Mouse (Mus musculus): ENCODE measurements around the gene Gsdme.

The Gsdme gene

DNA sequence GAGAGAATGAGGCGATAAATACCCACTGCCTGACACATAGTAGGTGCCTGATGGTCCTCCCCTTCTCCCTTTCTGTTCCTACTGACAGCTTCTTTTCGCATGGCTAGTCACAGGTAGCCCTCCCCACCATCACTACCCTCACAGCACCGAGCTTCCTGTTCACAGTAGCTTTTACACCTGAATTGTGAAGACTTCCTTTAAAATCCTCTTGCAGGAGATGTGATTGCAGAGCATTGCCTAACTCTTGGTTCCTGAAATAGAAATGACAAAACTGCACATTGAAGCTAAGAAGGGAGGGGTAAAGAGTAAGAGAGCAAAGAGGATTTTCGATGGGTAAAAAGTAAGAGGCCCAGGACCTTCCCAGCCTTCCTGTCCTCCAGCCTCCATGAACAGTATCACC lies 18.7 kb downstream of the Gsdme start:
- no peak for DNase-seq (ENCODE audit: low spot score)

DNA sequence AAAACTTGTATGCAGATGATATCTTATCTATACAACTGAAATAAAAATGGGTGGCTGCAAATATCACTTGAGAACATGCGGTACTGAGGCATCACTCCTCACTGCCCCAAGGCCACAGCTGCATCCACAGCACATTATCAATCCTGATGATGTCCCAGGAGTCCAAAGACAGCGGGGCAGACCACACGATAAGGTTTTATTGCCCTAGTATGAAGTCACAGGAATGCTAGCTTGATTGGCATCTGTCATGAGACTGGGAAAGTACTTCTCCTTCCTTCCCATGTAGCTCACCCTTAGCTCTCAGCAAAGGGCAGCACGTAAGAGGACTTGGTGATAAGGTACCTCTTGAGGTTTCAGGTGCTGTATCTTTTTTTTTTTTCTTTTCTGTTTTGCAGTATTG lies 19.5 kb downstream of the Gsdme start:
- DNase-seq (ENCODE audit: low spot score) = no peak

DNA sequence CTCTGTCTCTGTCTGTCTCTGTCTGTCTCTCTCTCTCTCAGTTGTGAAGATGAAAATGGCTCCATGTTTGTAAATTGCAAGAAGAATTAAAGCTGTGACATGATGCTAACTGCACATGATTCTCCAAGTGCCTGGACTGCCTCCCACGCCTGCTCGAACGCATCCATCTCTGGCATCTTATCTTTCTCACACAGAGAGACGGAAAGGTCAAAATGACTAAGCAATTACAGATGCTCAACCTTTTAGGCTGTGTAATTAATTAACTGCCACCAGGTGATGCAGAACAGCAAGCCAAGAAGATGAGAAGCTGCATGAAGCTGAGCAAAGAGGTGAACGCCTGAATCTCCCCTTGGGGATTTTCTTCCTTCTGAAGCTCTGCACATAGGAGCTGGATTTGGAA lies 23.2 kb downstream of the Gsdme start:
- no peak for DNase-seq (ENCODE audit: low spot score)

DNA sequence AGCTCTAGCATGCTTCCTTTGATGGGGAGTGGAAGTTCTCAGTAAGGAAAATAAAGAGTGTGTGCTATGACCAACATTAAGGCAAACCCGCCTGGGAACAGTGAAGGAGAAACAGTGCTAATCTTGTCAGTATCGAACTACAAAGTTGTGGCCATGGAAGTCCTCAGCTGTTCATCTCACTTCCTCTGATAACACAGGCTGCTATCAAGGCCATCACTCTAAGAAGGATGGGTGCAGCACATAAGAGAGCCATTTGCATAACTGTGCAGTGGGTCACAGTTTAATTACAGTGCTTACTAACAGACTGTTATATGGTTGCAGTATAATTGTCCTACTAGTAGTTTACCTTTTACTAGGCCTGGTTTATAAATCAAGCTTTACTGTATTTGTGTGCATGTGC lies 23.8 kb downstream of the Gsdme start:
- no peak for DNase-seq (ENCODE audit: low spot score)

DNA sequence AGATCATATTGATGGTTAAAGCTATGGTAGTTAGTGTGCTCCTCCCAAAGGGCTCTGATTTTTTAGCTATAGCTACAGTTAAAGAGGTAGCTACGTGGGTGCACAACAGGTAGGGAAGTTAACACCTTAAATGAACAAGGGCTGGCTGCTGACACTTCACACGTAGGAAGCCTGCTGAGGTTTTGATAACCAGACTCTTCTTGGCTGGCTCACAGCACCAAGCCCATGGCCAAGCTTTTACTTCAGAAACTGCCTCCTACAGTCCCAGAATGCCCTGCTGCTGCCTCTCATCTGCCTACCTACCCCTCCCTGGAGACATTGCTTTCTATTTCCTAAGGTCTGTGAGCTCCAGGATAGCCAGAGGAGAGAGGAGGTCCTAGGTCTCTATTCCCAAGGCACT lies 25.7 kb downstream of the Gsdme start:
- no peak for DNase-seq (ENCODE audit: low spot score)

DNA sequence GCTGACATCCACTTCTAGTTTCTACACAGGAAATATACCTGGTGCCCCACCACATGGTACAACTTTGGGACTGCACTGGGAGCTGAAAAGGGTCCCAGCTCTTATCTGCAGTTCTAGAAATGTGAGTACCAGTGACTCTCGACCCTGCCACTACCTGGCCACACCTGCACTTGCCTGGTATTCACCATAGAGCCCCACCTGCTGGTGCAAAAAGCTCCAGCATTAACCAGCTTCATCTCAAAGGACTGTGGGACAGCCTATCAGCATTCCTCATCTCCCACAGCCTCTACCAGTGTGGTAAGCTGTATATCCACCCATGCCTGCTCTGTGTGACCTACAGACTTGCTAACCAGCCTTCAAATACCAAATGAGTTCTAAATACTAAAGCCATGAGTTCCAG lies 30.7 kb downstream of the Gsdme start:
- no peak for DNase-seq (ENCODE audit: low spot score)

DNA sequence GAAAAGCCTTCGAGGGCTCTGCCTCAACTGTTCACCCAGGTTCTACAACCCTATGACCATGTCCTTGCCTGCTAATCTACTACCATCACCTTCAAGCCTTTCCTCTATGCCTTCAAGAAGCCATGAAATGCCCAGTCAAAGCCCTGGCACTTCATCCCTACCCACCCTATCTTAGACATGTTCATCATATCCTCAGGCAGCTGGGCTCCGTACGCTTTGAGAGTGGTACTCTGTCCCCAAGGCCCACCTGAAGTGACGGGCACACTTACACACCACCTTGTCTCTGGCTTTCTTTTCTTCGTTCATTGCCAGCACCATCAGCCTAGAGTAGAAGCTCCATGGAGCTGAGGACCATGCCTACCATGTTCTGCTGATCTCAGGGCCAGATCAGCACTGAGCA lies 32.4 kb downstream of the Gsdme start:
- no peak for DNase-seq (ENCODE audit: low spot score)

DNA sequence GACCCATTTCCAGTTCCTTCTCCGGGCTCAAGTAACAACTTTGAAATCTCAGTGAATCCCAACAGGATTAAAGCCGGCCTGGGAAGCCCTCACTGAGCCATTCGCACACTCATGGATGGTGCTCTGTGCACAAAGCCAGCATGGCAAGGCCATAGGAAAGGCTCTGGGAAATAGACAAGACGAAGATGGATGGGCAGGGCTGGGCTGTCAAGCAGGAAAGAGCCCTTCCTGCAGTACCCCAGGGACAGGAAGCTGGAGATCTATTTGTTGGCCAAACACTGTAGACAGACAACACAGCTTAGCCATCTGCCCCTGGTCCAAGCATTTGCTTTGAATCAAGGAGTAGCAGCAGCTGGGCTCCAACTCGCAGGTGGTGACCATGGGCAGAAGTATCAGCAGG lies 35.5 kb downstream of the Gsdme start:
- no peak for DNase-seq (ENCODE audit: low spot score)

DNA sequence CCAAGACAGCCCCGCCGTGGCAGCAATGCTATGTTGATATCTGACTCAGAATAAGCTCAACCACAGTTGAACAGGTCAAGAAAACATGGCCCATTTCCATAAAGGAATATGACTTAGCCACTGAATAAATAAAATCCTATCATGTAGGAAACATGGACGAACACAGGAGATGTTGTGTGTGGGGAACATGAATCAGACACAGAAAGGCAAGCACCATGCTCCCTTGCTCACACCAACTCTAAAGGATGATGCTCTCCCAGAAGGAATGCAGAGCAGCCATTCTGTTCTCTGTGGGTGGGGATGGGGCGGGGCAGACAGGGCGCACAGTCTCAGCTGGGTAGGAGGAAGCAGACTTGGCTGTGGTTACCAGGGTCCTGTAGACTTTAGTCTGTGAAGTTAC lies 38.4 kb downstream of the Gsdme start:
- DNase-seq (ENCODE audit: low spot score) = no peak

DNA sequence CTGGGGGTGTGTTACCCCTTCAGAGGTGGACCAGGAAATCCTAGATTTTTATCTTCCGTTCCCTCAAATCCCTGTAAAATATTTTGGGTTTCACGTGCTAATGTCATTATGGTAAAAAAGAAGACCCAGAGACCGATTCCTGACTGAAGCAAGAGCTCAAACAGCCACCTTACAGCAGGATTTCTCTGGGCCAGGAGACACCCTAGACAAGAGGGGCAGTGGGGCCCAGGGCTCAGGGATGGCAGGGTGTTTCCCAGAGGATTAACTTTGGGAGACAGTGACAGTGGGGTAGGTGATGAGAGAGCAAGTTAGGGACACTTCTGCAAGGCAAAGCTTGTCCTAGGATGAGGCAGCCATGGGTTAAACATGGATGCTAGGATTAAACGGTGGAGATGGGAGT lies 40.1 kb downstream of the Gsdme start:
- DNase-seq (ENCODE audit: low spot score) = no peak

DNA sequence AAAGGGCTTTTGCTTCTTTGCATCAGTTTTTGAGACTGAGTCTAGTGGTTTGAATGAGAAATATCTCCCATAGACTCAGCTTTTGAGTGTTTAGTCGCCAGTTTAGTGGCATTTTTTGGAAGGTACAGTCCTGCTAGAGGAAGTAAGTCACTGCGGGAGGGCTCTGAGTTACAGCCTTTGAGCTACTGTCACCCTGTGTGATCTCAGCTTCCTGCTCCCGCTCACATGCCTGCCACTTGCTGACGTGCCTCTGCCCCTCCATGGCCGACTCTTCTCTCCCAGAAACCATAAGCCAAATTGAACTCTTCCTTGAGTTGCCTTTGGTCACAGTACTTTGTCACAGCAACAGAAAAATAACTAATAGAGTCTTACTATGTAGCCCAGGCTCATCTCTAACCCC lies 40.7 kb downstream of the Gsdme start:
- DNase-seq (ENCODE audit: low spot score) = no peak

DNA sequence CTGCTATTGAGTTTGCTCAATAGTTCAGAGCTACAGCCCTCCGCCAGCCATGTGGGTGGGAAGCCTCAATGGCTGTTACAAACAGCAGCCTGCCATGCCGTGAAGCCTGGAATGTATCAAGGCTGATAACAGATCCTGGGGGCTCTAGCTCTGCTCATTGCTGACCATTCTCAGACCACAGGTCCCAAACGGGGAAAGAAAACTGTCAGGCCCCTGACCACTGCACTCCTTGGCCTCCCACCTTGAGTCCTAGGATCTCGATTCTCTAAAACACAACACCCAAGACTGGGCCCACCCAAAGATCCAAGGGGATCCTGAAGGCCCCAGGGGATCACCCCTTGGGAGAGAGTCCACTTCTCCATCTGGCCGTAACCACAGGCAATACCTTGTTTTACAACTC lies 41.3 kb downstream of the Gsdme start:
- no peak for DNase-seq (ENCODE audit: low spot score)

DNA sequence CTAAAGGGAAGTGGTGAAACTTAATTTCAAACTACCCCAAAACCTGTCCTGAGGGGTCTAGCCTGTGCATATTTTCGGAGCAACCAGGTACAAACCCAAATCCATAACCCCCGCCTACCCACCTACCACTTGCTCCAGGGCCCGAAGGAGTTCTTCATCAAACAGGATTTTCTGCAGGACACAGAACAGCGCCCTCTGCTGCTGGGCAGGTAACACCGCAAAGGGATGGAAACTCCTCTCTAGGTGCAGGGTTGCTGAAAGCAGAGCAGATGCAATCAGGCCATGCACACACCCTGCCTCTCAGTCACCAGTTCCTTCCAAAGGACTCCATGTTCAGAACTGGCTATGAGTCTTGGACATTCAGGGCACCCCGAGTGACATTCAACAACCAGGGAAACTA lies 42.8 kb downstream of the Gsdme start:
- DNase-seq (ENCODE audit: low spot score) = no peak

DNA sequence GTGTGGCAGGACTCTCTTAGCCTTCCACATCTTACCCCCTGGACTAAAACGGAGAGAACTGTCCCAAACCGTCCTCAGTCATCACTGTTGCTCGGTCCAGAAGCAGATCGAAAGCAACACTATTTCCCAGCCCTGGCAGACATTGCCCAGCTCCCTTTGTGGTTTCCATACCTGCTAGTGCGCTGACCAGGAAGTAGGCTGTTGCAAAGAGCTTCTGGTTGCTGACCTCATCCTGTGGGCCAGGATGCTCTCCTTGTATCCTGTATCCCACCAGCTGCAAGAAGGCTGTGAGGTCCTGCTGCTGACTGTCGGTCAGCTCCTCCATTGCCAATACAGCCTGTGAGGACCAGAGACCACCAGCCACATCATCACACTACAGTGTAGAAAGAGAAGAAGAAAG lies 44.6 kb downstream of the Gsdme start:
- DNase-seq (ENCODE audit: low spot score) = no peak

DNA sequence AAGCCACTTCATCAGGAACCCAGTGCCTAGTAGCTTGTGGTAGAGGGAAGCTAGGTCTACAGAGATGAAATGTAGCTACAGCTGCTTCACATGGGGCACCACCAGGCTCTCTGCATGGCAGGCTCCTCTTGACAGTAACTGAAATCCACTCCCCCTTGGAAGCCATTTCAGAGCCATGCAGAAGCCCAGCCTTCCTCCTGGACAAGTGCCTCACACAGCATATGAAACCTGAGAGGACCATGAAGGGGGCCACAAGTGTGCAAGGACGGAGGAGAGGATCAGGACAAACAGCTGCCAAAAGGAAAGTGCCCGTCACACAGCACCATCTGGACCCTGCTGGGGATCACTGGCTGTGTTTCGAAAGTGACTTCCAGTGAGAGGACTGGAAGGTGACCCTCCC lies 45.0 kb downstream of the Gsdme start:
- no peak for DNase-seq (ENCODE audit: low spot score)

DNA sequence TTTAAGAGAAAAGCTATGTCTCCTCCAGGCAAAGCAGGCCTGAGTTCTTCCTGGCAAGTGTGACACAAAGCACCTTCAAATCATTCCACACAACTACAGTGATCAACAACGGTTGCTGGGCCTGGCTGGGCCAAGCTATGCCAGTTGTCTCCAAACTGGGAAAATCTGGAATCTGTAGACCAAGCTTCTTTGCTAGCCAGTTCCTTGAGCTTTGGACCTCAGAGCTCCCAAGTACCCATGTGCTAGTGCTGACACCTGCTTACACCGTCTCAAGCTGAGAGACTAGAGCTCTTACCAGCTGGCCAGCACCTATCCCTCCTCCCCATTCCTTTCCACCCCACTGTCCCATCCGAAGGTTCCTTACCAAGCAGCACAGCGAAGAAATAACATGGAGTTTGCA lies 47.7 kb downstream of the Gsdme start:
- no peak for DNase-seq (ENCODE audit: low spot score)

DNA sequence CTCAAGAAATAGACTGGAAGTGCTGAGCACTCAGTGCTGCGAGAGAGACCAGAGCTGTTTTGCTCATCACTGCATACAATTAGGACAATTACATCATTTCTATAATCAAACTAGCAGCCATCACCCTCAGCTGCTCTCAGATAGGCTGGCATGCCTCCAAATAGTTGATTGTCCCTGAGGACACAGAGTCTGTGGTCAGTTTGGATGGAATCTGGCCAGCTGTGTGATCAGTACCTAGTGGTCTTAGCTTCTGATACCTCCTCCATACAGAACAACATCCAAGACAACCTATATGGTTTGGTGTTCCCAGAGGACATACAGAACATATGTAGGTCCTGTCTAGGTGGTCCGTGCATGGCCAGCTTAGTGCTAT lies 48.3 kb downstream of the Gsdme start:
- DNase-seq (ENCODE audit: low spot score) = no peak

DNA sequence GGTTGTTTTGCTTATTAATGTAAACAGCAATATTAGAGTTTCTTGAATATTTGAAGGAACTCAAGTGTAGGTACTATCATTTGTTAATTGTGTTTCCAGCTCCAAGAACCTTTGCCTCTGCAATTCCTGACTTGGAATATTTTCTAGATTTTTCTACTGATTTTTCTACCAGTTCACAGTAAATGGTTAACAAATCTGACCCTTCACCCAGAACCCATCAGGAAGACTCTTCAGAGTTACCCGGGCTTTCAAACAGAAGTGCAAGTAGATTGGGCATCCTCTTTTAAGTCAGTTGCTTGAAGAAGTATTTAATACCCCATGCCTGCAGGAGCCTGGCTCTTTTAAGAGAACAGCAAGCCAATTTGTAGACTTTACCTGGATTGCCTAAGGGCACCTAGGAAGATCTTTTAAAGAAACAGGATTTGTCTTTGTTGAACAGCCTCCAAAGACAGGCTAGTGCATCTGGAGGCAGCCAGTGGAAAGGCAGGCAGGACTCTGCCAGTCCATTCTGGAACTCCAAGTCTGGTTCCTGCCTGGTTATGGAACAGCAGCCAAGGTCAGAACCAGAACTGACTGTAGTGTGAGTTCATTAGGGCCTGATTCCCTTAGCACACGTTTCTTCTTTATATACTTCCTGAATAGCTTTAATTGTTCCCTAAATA lies 48.8 kb downstream of the Gsdme start:
- no peak for DNase-seq (ENCODE audit: low spot score)

DNA sequence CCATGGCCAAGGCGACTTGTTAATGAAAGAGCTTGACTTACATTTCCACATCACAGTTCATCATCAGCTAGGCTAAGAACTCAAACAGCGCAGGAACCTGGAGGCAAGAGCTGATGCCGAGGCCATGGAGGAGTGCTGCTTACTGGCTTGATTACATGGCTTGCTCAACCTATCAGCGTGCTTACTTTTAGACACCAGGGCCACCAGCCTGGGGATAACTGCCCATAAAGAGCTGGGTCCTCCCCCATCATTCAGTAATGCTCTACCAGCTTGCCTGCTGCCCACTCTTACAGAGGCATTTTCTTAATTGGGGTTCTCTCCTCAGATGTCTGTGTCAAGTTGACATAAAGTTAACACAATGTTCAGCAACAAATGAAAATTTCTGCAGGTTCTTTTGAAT lies 58.6 kb downstream of the Gsdme start:
- no peak for DNase-seq (ENCODE audit: low spot score)

DNA sequence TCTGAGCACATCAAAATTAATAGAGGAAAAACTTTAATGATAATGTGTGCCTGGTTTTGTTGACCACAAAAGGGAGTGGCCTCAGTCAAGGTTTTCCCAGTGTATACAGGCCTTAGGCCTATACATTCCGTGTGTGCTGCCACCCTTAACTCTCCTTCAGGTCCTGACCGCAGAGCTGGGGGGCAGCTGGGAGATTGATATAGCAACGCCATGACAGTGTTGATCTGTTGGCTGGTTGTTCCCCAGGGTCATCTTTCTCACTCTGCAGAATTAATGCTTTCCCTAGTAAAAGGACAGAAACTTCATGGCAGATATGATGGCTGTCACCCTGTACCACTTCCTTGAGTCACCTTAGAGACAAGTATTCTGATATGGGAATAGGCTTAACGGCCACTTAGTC lies 59.3 kb downstream of the Gsdme start:
- DNase-seq (ENCODE audit: low spot score) = no peak

DNA sequence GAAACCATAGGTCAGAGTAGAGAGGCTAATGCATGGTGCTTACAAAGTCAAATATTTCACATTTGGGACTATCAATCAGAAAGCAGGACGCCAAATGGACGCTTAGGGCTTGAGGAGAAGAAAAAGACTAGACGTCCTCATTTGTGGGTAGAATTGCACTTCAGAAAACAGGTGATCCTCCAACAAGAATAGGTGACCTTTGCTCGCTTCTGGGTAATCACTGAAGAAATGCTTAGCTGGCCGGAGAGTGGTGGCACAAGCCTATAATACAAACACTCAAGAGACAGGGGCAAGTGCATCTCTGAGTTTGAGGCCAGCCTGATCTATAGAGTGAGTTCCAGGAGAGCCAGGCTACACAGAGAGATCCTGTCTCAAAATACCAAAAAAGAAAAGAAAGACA lies 69.8 kb downstream of the Gsdme start:
- DNase-seq (ENCODE audit: low spot score) = no peak

DNA sequence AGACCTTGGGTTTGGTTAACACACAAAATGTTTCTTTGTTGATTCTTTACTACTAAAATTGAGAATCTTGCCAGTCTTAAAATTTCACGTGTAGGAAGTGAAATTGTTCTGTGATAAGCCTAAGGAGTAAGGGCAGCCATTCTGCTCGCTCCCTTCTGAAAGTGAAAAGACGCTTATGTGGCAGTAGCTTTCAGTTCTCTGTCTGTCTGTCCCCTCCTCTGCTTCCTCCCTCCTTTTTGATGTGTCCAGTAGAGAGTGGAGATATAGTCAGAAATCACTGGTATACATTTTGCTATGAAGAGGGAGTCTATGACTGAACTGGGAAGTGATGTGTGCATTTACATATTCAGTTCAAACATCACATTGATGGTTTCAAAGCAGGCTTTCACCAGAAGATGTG lies 70.8 kb downstream of the Gsdme start:
- no peak for DNase-seq (ENCODE audit: low spot score)

DNA sequence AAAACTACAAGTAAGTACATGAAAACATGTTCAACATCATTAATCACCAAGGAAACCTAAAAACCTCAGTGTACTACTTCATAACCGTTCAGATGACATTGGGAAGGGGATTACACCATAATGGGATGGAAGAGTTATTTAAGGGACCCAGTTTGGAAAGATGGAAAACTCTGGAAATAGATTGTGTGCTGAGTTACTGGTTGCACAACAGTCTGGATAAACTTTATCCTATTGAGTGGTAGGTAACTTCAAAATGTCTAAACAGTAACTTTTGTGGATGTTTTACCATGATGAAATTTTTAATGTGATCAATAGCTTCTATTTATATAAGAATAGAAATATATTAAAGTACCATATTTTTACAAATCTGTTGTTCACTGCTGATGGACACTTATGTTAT lies 71.5 kb downstream of the Gsdme start:
- DNase-seq (ENCODE audit: low spot score) = no peak

DNA sequence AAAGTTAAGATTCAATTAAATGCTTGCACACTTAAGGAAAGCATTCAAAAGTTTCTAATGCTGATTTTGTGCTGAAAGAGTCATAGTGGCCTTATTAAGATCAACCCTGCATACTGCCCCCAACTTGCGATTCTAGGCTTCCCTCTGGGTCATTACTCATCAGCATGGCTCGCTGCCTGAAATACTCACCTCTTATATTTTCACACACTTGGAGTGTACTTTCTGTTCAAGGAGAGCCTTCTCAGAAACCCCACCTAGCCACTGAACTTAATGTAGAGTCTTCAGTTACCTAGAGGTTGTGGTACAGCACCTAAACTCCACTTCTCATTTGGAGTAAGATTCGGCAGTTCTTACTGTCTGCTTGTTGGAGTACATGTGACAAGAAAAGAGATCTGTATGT lies 72.1 kb downstream of the Gsdme start:
- DNase-seq (ENCODE audit: low spot score) = no peak

DNA sequence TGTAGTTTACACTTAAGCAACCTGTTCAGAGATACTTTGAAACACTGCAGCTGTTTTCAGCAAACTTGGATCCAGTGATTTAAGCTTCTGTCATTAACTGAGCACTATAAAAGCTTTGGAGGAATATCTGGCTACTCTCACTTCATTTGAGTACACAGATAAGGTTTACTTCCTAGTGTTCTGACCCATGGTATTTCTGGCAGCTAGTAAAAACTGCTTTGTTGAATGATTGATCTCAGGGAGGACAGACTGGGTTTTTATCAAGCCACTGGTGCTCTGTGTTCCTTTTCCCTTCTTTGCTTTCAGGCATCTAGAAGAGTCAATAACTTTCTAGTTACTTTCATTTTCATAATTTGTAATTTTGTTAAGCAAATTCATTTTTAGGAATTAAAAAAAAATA lies 74.3 kb downstream of the Gsdme start:
- no peak for DNase-seq (ENCODE audit: low spot score)
